Mouse (Mus musculus): ENCODE measurements at regions not wholly inside any gene's neighbourhood (a gene's known extent, or its start where the extent isn't known, plus 50 kb on each side); places are given as distances from the start of the nearest gene placed in this dataset.

- Histone ChIP-seq H3K4me1 (ENCODE audit: control insufficient read depth in 2 of 2, insufficient read depth in 2 of 2, low read length in 2 of 2) (no peaks in the 10 kb centered on the region), H3K4me2 (ENCODE audit: low read length) (no peak overlapping the region), H3K27me3 (ENCODE audit: control insufficient read depth, insufficient read depth, low read length) (no peaks in the 10 kb centered on the region), H3K9ac (ENCODE audit: low read length) (no peak overlapping the region), H3K9me3 (ENCODE audit: control insufficient read depth, low read length) (no peaks in the 10 kb centered on the region), H3K36me3 (ENCODE audit: control insufficient read depth, insufficient read depth, low read length) (no peaks in the 10 kb centered on the region), H3K4me3 (ENCODE audit: control insufficient read depth in 1 of 2, insufficient read depth in 1 of 2, low read depth in 1 of 2, low read length in 2 of 2) (no peak overlapping the region), H3K27ac (replicated peaks in 1 of 2; ENCODE audit: control insufficient read depth in 1 of 2, insufficient read depth in 1 of 2, low read depth in 2 of 2, low read length in 2 of 2) (no peak overlapping the region)
- ATAC-seq (ENCODE audit: insufficient number of reproducible peaks, insufficient read depth, low FRiP score, low read depth), result no peak
- 73% methylated on average over 2 of the region's 2 CpGs for WGBS
These were observed 63.0 kb downstream of the Kbtbd8 start for GRCm38 (mm10) chr6:95179993-95180392.

GRCm38 (mm10) chr6:95182238-95182637 is 65.2 kb downstream of the Kbtbd8 start:
- no peak overlapping the region for H3K4me3 ChIP-seq (ENCODE audit: control insufficient read depth in 1 of 2, insufficient read depth in 1 of 2, low read depth in 1 of 2, low read length in 2 of 2)

GRCm38 (mm10) chr6:95185074-95185931 is 68.3 kb downstream of the Kbtbd8 start:
- Histone ChIP-seq H3K9me3 (ENCODE audit: control insufficient read depth, low read length) (no peaks in the 10 kb centered on the region), H3K4me2 (ENCODE audit: low read length) (no peak overlapping the region), H3K4me1 (ENCODE audit: control insufficient read depth in 2 of 2, insufficient read depth in 2 of 2, low read length in 2 of 2) (no peaks in the 10 kb centered on the region), H3K36me3 (ENCODE audit: control insufficient read depth, insufficient read depth, low read length) (no peaks in the 10 kb centered on the region), H3K27me3 (ENCODE audit: control insufficient read depth, insufficient read depth, low read length) (no peaks in the 10 kb centered on the region), H3K9ac (ENCODE audit: low read length) (no peak overlapping the region), H3K27ac (replicated peaks in 1 of 2; ENCODE audit: control insufficient read depth in 1 of 2, insufficient read depth in 1 of 2, low read depth in 2 of 2, low read length in 2 of 2) (no peak overlapping the region), H3K4me3 (ENCODE audit: control insufficient read depth in 1 of 2, insufficient read depth in 1 of 2, low read depth in 1 of 2, low read length in 2 of 2) (no peak overlapping the region)
- ATAC-seq (ENCODE audit: insufficient number of reproducible peaks, insufficient read depth, low FRiP score, low read depth), result no peak
- WGBS, result 57% methylated on average over 7 of the region's 7 CpGs

More at GRCm38 (mm10) chr6:95182238-95182637, 65.2 kb downstream of the Kbtbd8 start:
- Histone ChIP-seq H3K9ac (ENCODE audit: low read length) (no peak overlapping the region), H3K27ac (replicated peaks in 1 of 2; ENCODE audit: control insufficient read depth in 1 of 2, insufficient read depth in 1 of 2, low read depth in 2 of 2, low read length in 2 of 2) (no peak overlapping the region), H3K4me2 (ENCODE audit: low read length) (no peak overlapping the region), H3K27me3 (ENCODE audit: control insufficient read depth, insufficient read depth, low read length) (no peaks in the 10 kb centered on the region), H3K36me3 (ENCODE audit: control insufficient read depth, insufficient read depth, low read length) (no peaks in the 10 kb centered on the region), H3K4me1 (ENCODE audit: control insufficient read depth in 2 of 2, insufficient read depth in 2 of 2, low read length in 2 of 2) (no peaks in the 10 kb centered on the region), H3K9me3 (ENCODE audit: control insufficient read depth, low read length) (no peaks in the 10 kb centered on the region)
- ATAC-seq (ENCODE audit: insufficient number of reproducible peaks, insufficient read depth, low FRiP score, low read depth), result no peak
- WGBS, result 3% methylated on average over 1 of the region's 1 CpGs

GRCm38 (mm10) chr6:95196631-95197030 is 79.6 kb downstream of the Kbtbd8 start:
- no peaks in the 10 kb centered on the region for H3K9me3 ChIP-seq (ENCODE audit: control insufficient read depth, low read length)
- H3K27me3 ChIP-seq (ENCODE audit: control insufficient read depth, insufficient read depth, low read length), result no peaks in the 10 kb centered on the region
- H3K4me1 ChIP-seq (ENCODE audit: control insufficient read depth in 2 of 2, insufficient read depth in 2 of 2, low read length in 2 of 2), result no peaks in the 10 kb centered on the region
- H3K9ac ChIP-seq (ENCODE audit: low read length), result no peak overlapping the region
- H3K4me3 ChIP-seq (ENCODE audit: control insufficient read depth in 1 of 2, insufficient read depth in 1 of 2, low read depth in 1 of 2, low read length in 2 of 2), result no peak overlapping the region
- WGBS, result 65% methylated on average over 2 of the region's 2 CpGs
- H3K27ac ChIP-seq (replicated peaks in 1 of 2; ENCODE audit: control insufficient read depth in 1 of 2, insufficient read depth in 1 of 2, low read depth in 2 of 2, low read length in 2 of 2), result no peak overlapping the region
- H3K4me2 ChIP-seq (ENCODE audit: low read length), result no peak overlapping the region
- ATAC-seq (ENCODE audit: insufficient number of reproducible peaks, insufficient read depth, low FRiP score, low read depth), result no peak
- no peaks in the 10 kb centered on the region for H3K36me3 ChIP-seq (ENCODE audit: control insufficient read depth, insufficient read depth, low read length)

GRCm38 (mm10) chr6:95198611-95199010 is 81.6 kb downstream of the Kbtbd8 start:
- Histone ChIP-seq H3K9me3 (ENCODE audit: control insufficient read depth, low read length) (no peaks in the 10 kb centered on the region), H3K4me1 (ENCODE audit: control insufficient read depth in 2 of 2, insufficient read depth in 2 of 2, low read length in 2 of 2) (no peaks in the 10 kb centered on the region), H3K9ac (ENCODE audit: low read length) (no peak overlapping the region), H3K4me3 (ENCODE audit: control insufficient read depth in 1 of 2, insufficient read depth in 1 of 2, low read depth in 1 of 2, low read length in 2 of 2) (no peak overlapping the region), H3K27me3 (ENCODE audit: control insufficient read depth, insufficient read depth, low read length) (no peaks in the 10 kb centered on the region), H3K36me3 (ENCODE audit: control insufficient read depth, insufficient read depth, low read length) (no peaks in the 10 kb centered on the region), H3K4me2 (ENCODE audit: low read length) (no peak overlapping the region), H3K27ac (replicated peaks in 1 of 2; ENCODE audit: control insufficient read depth in 1 of 2, insufficient read depth in 1 of 2, low read depth in 2 of 2, low read length in 2 of 2) (no peak overlapping the region)
- no peak for ATAC-seq (ENCODE audit: insufficient number of reproducible peaks, insufficient read depth, low FRiP score, low read depth)
- WGBS, result 74% methylated on average over 6 of the region's 6 CpGs

- no peaks in the 10 kb centered on the region for H3K9me3 ChIP-seq (ENCODE audit: control insufficient read depth, low read length)
- ATAC-seq (ENCODE audit: insufficient number of reproducible peaks, insufficient read depth, low FRiP score, low read depth), result no peak
- no peaks in the 10 kb centered on the region for H3K27me3 ChIP-seq (ENCODE audit: control insufficient read depth, insufficient read depth, low read length)
- no peak overlapping the region for H3K4me3 ChIP-seq (ENCODE audit: control insufficient read depth in 1 of 2, insufficient read depth in 1 of 2, low read depth in 1 of 2, low read length in 2 of 2)
- no peaks in the 10 kb centered on the region for H3K4me1 ChIP-seq (ENCODE audit: control insufficient read depth in 2 of 2, insufficient read depth in 2 of 2, low read length in 2 of 2)
- no peak overlapping the region for H3K27ac ChIP-seq (replicated peaks in 1 of 2; ENCODE audit: control insufficient read depth in 1 of 2, insufficient read depth in 1 of 2, low read depth in 2 of 2, low read length in 2 of 2)
- no peak overlapping the region for H3K4me2 ChIP-seq (ENCODE audit: low read length)
- H3K9ac ChIP-seq (ENCODE audit: low read length), result no peak overlapping the region
- no peaks in the 10 kb centered on the region for H3K36me3 ChIP-seq (ENCODE audit: control insufficient read depth, insufficient read depth, low read length)
- 58% methylated on average over 6 of the region's 6 CpGs for WGBS
These were observed 85.3 kb downstream of the Kbtbd8 start for GRCm38 (mm10) chr6:95202291-95202790.

GRCm38 (mm10) chr6:95202978-95203377 is 85.9 kb downstream of the Kbtbd8 start:
- no peak overlapping the region for H3K9ac ChIP-seq (ENCODE audit: low read length)
- WGBS, result 82% methylated on average over 9 of the region's 9 CpGs
- H3K36me3 ChIP-seq (ENCODE audit: control insufficient read depth, insufficient read depth, low read length), result no peaks in the 10 kb centered on the region
- H3K4me2 ChIP-seq (ENCODE audit: low read length), result no peak overlapping the region
- H3K4me3 ChIP-seq (ENCODE audit: control insufficient read depth in 1 of 2, insufficient read depth in 1 of 2, low read depth in 1 of 2, low read length in 2 of 2), result no peak overlapping the region
- no peaks in the 10 kb centered on the region for H3K9me3 ChIP-seq (ENCODE audit: control insufficient read depth, low read length)
- no peak for ATAC-seq (ENCODE audit: insufficient number of reproducible peaks, insufficient read depth, low FRiP score, low read depth)
- H3K27ac ChIP-seq (replicated peaks in 1 of 2; ENCODE audit: control insufficient read depth in 1 of 2, insufficient read depth in 1 of 2, low read depth in 2 of 2, low read length in 2 of 2), result no peak overlapping the region
- H3K4me1 ChIP-seq (ENCODE audit: control insufficient read depth in 2 of 2, insufficient read depth in 2 of 2, low read length in 2 of 2), result no peaks in the 10 kb centered on the region
- no peaks in the 10 kb centered on the region for H3K27me3 ChIP-seq (ENCODE audit: control insufficient read depth, insufficient read depth, low read length)

- no peak overlapping the region for H3K9ac ChIP-seq (ENCODE audit: low read length)
- no peaks in the 10 kb centered on the region for H3K9me3 ChIP-seq (ENCODE audit: control insufficient read depth, low read length)
- H3K4me1 ChIP-seq (ENCODE audit: control insufficient read depth in 2 of 2, insufficient read depth in 2 of 2, low read length in 2 of 2), result no peaks in the 10 kb centered on the region
- no peak for ATAC-seq (ENCODE audit: insufficient number of reproducible peaks, insufficient read depth, low FRiP score, low read depth)
- 56% methylated on average over 3 of the region's 3 CpGs for WGBS
- H3K27ac ChIP-seq (replicated peaks in 1 of 2; ENCODE audit: control insufficient read depth in 1 of 2, insufficient read depth in 1 of 2, low read depth in 2 of 2, low read length in 2 of 2), result no peak overlapping the region
- H3K27me3 ChIP-seq (ENCODE audit: control insufficient read depth, insufficient read depth, low read length), result no peaks in the 10 kb centered on the region
- no peaks in the 10 kb centered on the region for H3K36me3 ChIP-seq (ENCODE audit: control insufficient read depth, insufficient read depth, low read length)
- H3K4me2 ChIP-seq (ENCODE audit: low read length), result no peak overlapping the region
- H3K4me3 ChIP-seq (ENCODE audit: control insufficient read depth in 1 of 2, insufficient read depth in 1 of 2, low read depth in 1 of 2, low read length in 2 of 2), result no peak overlapping the region
These were observed 87.2 kb downstream of the Kbtbd8 start for GRCm38 (mm10) chr6:95204231-95204630.

Data from heart, embryonic 14.5 days (tissue).